Mouse (Mus musculus): ENCODE results near the gene Ak5.
"Not testable (repeated sequence)": the region's sequence is repeated elsewhere in the genome, so short reads cannot be mapped to it uniquely, and the experiment has no call there.

The Ak5 gene

DNA sequence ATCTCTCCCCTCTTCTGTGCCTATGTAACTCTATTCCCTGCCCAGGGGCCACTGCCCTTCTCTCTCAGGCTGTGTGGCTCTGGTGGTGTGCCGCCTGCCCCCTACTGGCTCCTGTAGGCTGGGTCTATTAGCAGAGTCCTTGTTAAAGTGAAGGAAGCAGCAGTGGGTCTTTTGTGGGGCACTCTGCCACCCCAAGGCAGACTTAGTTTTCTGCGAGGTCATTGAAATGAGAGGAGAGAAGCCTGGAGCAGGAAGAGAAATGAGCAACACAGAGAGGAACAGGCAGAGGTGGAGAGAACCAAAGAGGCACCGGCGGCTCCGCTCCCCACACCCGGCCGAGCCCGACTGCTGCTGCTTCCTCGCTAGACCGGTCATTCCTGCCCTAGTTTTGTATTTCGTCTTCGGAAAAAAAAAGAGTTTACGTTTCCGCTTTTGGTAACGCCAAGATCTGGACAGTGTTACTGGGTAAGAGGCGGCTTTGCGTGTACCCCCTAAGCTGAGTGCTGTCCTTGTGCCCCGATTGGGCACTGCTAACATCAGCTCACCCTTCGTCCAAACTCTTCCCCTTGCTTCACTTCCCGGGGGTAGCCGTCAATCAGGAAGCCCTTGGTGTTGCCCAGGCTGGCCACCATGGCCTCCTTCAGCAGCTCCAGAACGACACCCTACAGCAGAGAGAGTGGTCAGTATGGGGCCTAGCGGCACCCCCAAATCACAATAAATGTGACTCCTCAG, 190.2 kb downstream of the Ak5 start:
- DNase-seq (ENCODE audit: low spot score in 2 of 2): peak; percentile 55 to 76

DNA sequence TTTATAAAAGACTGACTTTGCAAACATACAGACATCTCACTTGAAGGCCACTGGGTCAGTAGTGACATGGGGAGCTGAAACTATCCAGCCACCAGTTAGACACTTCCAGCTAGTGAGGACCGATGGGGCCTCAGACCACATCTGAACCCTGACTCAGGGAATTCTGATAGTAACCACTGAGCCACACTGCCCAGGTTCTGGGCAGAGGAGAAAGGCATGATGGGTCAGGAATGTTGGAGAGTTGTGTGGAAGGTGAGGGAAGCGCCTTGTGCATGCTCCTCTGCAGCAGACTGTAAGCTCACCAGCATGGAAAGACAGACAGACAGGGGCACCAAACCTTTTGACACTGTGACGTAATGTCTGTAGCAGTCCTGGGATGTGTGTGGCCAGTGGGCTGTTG, 192.3 kb downstream of the Ak5 start:
- no peak for DNase-seq (ENCODE audit: low spot score in 2 of 2)

GRCm38 (mm10) chr3:152475278-152475669, 192.9 kb downstream of the Ak5 start:
- no peak for DNase-seq (ENCODE audit: low spot score in 2 of 2)

GRCm38 (mm10) chr3:152474582-152475277, 193.4 kb downstream of the Ak5 start:
- DNase-seq (ENCODE audit: low spot score in 2 of 2): peak; percentile 15 to 30

- no peak for DNase-seq (ENCODE audit: low spot score in 2 of 2)
Measured at GRCm38 (mm10) chr3:152472676-152473075, 195.5 kb downstream of the Ak5 start.

GRCm38 (mm10) chr3:152470347-152470746, 197.8 kb downstream of the Ak5 start:
- no peak for DNase-seq (ENCODE audit: low spot score in 2 of 2)

DNA sequence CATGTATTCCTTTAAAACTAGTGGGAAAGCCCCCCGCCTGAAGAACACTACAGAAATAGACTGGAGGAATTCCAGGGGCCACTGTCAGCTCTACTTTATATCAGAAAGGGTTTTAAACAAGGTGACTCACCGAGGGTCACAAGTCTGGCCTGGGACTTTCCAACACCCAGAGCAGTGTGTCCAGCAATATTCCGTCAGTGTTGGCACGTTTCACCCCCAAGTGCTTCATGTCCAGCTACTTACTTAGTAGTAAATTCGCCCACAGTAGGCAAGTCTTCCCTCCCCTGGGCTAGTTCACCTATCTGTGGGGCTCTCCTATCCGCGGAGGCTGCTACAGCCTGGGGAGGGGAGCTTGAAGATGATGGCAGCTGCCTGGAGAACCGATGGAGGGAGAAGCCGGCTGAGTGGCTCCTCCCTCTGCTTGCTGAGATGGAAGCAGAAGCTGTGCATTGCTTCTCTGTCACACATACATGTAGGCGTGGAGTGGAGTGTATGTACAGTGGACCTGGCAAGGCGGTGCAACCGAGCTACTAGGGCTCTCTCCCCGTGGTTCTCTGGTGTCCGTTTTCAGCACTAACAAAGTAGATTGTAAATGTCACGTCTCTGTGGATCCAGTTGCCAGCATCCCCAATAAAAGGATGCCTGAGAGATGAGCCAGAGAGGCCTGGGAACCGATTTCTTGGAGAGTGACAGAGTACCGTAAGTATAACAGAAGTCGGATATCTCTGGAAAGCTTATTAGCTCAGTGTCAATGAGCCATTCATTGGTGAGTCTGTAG, 198.5 kb downstream of the Ak5 start:
- peak; percentile 23 to 32 for DNase-seq (ENCODE audit: low spot score in 2 of 2)

DNA sequence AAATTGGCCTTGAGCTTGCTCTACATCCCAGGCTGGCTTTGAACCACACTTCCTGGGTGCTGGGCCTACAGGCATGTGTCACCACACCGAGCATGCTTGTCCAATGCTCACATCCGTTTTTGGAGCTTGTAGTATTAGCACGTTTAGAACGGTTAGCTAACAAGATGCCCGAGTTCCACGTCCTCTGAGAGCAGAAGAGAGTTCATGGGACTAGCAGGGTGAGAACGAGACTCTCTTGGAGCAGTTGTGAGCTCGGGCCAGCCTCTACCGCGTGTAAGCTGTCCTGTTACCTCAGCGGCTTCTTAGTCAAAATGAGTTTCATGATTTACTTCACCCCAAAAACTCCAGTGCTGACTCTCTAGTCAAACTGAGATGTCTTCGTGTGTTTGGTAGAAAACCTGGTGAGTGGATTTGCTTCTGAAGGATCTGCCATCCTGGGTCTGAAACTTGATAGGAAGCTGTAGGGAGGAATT, 199.6 kb downstream of the Ak5 start:
- DNase-seq (ENCODE audit: low spot score in 2 of 2): no peak

DNA sequence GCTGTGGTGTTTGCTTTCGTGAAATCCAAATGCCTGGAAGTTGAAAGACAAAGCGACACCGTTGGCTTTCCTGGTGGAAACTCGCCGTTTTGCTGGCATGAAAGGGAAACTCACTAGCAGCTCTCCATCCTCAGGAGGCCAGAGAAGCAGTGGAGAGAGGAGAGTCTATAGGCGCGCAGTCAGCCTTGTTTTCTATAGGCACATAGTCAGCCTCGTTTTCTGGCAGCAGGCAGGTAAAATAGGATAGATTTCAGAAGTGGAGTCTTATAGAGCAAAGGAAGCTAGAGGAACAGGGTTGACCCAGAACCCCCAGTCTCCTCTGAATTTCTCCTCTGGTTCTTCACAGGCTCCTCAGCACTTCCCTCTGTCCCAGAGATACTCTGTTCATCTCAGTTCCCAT, 200.1 kb downstream of the Ak5 start:
- DNase-seq (ENCODE audit: low spot score in 2 of 2): no peak

DNA sequence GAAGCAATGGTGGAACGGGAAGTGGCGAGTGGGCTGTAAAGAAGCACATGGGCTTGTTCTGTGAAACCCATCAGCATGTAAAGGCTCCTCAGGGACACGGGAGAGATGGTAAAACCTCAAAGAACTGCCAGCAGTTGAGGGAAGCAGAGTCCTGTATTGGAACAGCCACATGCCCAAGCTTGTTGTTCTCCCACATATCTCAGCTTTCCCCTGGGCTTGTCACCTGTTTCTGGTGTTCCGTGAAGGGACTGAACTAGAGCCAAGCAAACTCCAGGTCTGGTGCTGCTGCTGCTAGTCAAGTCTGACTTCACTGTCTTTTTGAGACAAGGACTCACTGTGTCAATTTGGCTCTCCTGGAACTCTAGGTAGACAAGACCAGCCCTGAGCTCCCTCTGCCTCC, 200.8 kb downstream of the Ak5 start:
- DNase-seq (ENCODE audit: low spot score in 2 of 2): peak in 1 of 2 experiments; percentile 16

DNA sequence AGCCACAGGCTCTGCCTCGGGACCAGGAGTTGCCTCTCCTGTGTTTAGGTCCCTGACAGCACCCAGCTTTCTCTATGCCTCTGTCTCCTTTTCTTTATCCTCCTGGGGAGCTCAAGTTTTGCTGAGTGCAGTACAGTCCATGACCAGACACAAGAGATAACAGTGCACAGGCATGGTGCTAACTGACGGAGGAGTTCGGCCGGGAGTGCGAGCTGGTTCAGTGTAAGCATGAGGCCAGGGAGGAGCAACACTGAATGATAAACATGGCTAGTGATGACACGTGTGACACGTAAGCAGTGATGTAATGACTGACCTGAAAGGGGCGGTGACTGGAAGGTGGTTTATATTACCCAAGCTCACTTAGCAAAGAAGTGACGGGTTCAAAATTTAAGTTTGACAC, 201.3 kb downstream of the Ak5 start:
- DNase-seq (ENCODE audit: low spot score in 2 of 2): no peak

GRCm38 (mm10) chr3:152465338-152465737, 202.8 kb downstream of the Ak5 start:
- no peak for DNase-seq (ENCODE audit: low spot score in 2 of 2)

DNA sequence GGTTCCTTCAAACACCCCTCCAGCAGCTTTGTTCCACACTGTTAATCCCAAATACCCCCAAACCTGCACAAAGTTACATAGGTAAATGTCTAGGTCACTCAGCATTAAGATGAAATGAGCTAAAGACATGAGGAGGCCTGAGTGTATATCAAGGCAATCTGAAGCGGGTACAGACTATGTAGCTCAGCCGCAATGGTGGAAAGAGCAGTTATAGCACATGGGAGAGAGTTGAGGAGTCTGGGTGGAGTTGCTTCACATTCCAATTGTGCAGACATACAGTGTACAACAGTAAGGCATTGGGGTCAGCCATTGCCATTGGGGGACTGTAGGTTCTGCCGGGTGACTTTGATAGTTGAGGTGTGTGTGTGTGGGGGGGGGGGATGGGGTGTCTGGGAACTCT, 203.7 kb downstream of the Ak5 start:
- DNase-seq (ENCODE audit: low spot score in 2 of 2): no peak

DNA sequence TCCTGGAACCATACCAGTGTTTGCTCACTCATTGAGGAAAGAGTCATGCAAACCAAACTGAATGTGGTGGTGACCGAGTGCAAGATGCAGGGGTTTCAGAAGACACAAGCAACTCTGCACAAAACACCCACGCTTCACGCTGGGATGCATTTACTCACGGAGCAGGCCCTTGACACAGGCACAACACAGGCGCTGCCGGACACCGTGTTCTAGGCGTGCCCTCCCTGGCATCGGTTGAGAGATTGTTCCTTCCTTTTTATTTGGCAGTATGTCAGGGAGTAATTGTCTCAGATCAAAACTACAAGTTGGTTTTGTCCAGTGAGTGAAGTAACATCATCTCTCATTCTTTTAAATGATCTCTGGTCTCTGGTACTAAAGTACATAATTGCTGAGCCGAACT, 205.3 kb downstream of the Ak5 start:
- no peak for DNase-seq (ENCODE audit: low spot score in 2 of 2)

DNA sequence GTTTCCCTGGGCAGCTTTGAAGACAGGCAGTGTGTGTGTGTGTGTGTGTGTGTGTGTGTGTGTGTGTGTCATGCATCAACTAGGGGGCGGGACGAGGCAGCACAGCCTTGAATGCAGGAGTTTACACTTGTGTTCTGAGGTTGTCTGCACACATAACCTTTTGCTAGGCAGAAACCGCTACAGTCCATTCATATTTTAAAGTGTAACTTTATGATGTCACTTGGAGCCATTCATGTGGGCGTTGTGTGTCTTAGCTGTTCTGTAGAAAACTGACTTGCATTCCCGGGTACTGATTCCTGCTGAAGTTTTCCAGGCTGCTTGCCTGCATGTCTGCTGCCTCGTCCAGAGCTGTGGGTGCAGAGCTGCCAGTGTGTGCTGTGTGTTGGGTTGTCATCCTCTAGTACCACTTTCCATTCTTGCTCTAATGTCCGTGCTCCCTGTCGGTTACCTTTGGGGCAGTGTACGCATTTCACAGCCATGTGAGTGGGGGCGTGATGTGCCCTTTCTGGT, 206.1 kb downstream of the Ak5 start:
- no peak for DNase-seq (ENCODE audit: low spot score in 2 of 2)

DNA sequence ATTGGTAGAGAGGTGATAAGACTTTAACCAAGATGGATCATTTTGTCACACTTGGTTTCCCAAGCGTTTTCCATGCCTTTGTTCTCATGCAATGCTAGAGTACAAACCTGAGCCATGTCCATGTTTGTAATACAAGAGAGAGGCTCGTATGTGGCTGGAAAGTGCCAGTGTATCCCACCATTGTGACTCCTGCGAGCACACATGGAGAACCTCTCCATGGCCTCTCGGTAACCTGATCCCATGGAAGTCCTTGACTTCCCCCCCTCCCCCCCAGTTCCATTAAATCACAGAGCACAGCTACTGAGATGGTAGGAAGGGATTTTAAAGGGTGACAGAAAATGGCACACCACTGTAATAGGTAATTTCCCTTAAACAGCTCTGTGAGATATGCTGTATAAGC, 207.4 kb downstream of the Ak5 start:
- DNase-seq (ENCODE audit: low spot score in 2 of 2): no peak

DNA sequence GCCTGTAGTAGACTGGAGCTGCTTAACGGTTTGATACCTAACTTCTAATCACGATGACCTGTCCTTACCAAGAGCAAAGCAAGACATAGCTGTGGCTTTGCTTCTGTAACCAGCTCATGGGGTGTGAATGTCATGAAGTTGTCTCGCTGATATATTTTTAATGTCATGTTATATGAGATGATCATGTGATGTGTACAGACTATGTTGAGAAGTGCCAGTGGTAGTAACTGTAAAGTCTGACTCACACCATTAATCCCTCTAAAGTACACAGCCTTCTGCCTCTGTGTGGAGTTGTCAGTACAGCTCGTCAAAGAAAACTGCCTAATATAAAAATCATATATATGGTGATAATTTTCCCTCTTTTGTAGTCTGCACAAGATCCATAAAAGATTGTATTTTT, 209.3 kb downstream of the Ak5 start:
- DNase-seq (ENCODE audit: low spot score in 2 of 2): not testable (repeated sequence)

- peak; percentile 9 to 32 for DNase-seq (ENCODE audit: low spot score in 2 of 2)
Measured at GRCm38 (mm10) chr3:152457308-152458035, 210.7 kb downstream of the Ak5 start.

DNA sequence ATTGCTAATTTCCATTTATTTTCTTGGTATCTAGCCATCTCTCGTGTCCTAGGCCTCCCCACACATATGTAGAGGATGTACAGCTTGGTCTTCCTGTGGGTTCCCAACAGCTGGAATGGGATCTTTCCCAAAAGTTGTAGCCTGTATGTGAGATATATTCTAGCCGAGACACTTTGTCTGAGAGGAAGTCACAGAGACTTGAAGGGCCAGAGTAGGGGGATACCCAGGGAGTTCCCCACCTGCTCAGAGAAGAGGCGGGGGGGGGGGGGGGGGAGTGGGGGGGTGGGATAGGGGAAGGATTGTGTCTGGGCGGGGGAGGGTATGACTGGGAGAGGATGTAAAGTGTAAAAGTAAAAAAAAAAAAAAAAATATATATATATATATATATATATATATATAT, 215.0 kb downstream of the Ak5 start:
- no peak for DNase-seq (ENCODE audit: low spot score in 2 of 2)

DNA sequence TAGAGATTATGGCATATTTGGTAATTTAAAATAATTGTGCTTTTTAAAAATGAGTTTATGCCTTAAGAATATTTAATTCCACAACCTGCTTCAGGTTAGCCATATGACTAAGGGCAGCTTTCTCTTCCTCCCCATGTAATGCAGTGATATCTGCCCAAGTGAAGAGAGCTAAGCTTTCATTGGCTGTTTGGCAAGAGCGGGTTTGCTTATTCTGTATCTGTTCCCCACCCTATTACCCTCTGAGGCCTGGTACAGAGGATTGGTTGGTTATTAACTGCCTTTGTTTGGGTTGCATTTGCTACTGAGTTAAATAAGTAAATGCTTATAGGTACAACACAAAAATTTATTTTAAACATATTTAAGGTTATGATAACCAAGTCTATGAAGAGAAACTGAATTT, 221.2 kb downstream of the Ak5 start:
- DNase-seq (ENCODE audit: low spot score in 2 of 2): no peak

DNA sequence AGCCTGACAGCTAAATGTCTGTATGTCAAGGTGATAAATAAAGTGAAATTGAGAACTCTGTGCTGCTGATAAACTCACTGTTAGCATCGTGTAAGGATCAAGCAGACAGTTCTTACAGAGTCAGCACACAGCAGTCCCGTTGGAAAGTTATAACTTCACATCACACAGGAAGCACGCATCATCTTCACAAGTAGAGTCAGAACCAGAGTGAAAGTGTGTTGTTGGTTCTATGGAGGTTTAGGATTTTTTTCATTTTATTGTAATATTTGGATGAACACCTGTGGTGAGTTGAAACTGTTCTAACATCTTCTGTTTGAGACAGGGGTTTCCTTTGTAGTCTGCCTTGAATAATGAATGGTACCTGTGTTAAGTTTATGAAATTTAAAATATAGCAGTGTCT, 224.0 kb downstream of the Ak5 start:
- DNase-seq (ENCODE audit: low spot score in 2 of 2): no peak

DNA sequence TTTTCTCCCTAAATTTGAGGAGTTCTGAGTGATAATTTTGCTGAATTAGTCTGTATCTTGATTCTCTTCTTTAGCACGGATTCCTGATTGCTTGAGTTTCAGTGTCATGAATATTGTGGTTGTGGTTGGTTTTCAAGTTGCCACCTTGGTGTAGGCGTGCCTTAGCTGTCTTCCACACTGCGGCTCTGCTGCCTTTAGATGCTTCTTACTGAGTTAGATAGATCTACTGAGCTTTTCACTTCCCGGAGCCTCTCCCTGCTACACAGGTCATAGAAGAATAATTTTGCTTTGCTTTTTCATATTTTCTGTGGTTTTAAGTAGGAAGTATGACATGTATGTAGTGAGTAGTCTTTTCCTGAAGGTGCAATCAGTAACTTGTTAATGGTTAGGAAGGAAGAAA, 225.4 kb downstream of the Ak5 start:
- no peak for DNase-seq (ENCODE audit: low spot score in 2 of 2)
